Mouse (Mus musculus) spleen, postnatal 14 days (tissue): ENCODE results near the gene Cep57.
A peak's percentile ranks its signal among the peaks of the same experiment; 100 is the strongest.

Source experiments
- DNase-seq, 2 experiments: peaks; one replicate each; pipeline ENCODE4 v3.0.0; 2021 to 2022; ENCODE audit warnings: low spot score in 2 of 2

Cep57 gene

DNA sequence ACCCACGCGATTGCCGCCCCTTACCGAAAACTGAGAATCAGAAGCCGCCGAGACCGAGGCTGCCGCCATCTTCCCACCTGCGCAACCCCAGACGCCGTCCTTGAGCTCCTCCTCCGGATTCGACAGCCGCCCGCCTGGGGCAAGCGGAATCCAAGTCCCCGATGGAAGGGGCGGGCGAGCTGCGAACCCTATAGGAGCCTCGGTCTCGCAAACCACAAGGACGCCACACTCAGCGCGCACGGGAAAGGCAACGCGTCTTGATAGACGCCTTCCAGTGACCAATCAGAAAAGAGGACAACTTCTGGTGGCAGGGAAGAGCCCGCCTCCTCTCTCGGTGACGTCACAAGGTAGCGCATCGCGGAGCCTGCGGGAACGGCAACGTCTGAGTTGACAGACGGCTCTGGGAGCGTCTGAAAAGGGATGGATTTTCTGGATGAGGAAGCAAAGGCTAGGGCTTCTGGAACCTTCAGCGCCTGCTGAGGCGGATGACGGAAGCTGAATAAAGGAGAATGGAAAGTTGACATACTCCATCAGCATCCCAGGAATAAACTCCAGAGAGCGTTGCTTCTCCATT lies at the start of gene Cep57:
TSS of gene Cep57 (minus strand) at position 276 of the 574 bp plus-strand sequence.
- peak; percentile 82 to 89 for DNase-seq

DNA sequence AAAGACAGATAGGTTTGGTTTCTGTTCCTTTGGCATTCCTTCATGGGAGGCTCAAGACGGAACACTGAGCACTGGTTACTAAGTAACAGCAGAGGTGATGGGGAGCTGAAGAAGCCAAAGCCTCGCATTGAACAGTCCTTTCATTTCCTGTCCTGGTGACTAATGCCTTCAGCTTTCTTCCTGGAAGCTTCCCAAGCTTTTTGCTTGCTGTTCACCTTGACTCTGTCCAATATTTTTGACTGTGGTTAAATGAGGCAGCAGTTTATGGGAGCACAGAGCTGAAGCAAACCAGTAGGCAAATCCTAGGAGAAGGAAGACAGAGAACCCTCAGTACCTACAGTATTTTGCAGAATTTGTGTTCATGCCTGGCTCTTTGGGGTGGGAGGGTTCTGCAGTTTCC lies 48.4 kb upstream of the Cep57 start:
- DNase-seq = no peak

DNA sequence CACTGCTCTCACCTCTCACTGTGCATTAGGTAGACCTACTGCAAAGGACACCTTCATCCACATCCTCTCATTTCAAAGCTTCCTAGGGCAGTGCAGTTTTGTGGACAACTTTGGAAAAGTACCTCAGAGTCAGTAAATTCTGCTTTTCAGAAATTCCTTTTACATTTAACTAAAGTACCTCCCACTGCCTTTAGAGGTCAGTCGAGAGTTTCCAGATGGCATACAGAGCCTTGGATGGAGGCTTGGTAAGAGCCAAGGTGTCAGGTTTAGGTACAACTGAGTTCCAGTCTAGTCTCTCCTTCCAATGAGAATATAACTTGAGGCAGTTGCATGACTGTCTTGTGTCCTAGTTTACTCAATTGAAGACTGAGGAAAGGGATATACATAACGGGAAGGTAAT lies 47.5 kb upstream of the Cep57 start:
- DNase-seq = no peak

DNA sequence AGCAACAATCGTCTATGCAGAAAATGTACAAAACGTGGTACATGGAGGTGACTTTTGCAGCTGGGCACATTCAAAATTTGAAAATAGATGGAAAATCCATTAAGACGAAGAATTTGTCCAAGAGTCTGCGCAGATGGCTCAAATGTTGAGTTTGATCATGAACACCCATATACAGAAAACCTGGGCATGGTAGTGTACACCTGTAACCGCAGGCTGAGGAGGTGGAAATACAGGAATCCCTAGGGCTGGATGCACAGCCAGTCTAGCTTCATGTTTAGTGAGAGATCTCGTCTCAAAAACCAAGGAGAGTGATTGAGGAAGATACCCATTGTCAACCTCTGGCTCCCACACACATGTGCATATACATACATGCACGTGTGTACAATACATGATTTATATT lies 44.7 kb upstream of the Cep57 start:
- no peak for DNase-seq

DNA sequence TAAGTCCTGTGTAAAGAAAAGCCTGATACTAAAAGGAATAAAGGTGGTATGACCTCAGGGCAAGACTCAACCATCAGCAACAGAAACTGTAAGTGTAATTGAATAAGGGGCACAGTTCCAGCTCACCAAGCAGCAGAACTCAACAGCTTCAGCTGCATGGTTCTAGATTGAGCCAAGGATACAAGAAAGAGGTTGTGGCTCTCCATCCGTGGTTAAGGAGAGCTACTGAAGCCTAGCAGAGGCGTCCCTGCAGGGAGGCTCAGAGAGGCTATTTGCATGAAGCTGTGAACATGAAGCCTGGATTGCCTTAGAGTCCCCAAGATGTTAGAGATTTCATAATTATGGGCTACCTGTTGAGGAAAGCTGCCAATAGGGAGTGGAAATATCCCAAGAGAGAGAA lies 40.7 kb upstream of the Cep57 start:
- no peak for DNase-seq

DNA sequence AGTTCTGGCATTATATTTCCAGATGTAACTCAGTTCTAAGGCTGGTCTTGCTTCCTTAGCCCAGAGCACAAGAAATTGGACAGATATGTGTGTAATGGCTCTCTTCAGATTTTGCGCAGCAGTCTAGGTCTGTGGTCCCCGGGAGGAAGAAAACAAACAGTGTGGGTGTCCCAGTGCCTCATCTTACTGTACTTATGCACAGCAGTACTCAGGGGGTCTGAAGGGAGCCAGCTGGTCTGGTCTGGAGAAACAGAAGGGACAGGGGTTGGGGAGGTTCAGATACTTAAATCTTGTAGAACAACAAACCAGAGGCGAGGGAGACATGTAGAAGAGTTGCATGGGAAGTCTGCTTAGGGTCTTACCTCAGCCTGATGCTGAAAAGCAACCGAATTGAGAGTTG lies 29.9 kb upstream of the Cep57 start:
- no peak for DNase-seq

DNA sequence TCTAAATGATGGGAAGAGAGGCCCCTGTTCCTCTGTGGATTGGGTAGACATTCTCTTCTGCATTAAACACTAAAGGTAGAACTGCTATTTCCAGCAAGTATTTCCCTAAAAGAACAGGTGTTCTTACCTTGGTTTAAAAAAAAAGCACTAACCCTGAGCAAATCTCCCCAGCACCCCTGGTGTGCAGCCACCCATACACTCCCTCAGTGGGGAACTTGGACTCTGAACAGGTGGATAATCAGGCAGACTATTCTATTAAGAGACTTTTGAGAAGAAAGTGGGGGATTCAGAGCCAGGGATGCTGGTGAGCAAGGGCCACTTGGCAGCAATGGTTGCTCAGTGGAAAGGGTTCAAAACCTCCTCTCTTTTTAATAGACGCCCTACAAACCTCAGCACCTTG lies 29.3 kb upstream of the Cep57 start:
- DNase-seq = no peak

DNA sequence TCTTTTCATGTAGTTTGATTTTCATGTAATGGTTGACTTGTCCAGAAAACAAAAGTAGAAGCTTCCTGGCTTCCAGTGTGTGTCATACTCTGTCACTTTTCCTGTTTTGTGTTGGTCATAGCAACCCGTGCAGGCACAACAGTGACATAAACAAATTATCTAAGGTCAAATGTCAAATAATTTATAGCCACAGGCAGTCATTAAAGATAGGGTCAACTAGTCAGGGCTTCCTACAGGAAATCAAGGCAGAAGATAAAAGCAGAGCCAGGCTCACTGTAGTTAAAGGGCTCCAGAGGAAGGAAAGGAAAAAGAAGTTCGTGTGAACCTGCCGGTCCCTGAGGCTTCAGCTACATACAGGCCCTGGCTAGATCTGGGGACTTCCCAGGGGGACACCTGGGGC lies 27.0 kb upstream of the Cep57 start:
- DNase-seq = no peak

DNA sequence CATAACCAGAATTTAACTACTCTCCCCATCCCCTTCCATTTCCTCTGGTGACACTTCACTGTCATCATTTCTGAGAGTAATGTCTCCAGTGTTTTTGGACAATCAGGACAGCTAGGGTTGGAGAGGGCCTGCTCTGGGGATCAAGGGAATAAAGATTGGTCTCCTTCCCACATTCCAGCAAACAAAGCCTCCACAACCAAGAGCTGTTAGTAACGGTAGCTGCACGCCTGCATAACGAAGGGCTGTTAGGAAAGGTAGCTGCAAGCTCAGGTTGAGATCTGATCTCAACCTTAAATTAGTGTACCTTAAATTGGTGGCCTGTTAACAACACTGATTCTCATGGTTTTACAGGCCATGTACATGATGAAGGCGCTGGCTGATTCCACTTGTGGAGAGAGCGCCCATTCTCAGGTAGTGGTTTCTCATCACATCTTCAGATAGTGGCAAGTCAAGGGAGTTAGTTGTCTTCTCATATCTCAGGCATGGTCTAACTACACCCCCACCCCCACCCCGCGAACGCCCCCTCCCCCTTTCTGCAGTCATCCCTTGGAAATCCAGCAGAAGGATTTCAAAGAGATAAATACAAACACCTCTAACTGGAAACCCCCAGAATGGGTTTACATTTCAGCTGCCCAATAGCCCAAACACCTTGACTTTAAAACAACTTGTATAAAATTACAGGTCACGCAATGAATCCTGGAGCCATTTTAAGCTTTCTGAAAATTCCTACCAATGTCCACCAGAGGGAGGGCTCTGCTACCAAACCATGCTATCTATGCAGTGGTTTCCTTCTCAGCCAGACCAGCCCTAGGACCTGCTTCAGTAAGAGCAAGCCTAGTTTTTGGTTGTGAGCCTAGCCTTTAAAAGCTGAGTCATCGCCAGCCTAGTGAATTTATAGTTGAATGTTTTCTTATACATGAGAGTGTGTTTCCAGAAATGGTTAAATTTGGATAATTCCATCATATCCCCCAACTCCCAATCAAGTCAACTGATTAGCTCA lies 21.9 kb upstream of the Cep57 start:
- no peak for DNase-seq

DNA sequence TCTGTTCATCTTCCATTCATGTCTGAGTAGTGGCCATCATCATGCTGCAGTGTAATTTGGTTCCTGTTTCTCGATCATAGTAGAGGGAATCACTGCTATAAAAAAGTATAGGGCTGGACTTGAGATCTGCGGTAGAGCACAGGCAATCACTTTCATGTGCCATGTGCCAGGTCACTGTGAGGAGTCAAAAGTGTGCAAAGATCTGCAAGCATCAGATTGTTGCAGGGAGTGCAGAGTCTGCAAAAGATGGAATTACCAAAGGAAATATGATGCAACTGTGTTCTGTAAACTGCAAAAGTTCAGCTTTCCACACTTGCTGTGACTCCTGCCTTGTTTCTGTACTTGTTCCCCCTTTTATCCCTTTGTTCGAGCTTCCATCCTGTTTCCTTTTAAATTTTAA lies 20.7 kb upstream of the Cep57 start:
- no peak for DNase-seq

DNA sequence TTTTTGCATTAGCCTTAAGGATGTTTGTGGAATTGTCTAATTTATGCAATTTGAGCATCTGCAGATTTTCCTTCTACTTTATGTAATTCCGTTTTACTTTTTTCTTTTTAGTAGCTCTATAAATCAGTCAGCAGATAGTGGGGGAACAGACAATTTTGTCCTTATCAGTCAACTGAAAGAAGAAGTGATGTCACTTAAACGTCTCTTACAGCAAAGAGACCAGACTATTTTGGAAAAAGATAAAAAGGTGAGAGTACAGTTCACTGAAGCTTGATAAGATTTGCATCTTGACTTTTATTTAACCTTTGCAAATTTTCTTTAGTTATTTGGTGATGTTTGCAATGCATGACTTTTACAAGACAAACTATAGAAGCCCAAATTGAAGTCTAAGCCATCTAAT lies 9.8 kb upstream of the Cep57 start:
- DNase-seq = no peak

DNA sequence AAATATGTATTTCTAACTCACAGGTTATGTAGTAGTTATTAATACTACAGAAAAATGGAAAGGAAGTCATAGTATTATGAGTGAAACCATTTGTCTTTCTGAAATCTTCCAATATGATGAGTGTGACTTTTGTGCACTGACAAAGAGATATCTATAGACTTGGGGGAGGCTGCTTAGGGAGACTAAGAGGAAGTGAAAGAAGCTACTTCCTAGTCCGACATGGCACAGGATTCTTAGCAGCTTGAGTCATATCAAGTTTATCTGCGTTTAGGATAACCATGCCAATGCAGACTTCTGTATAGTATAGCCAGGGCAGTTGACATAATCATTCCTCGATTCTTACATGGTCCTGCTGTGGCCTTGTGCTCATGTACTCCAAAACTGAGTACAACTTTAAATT lies 8.3 kb upstream of the Cep57 start:
- DNase-seq = no peak

DNA sequence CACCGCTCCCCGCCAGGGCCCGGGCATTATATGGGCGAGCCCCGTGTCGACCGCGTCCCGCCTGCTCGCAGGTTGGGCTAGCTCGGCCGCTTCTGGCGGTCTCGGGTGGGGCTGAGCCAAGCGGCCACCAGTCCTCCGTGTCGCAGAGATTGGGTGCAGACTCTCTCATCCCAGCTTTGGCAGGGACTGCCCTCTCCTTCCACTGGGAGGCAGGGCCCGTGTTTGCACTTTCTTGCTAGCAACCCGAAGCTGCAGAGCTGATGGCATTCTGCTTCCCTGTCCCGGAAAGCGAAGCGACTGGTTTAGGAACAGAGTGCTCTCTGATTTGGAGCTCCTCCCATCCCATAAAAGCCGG lies 1.2 kb upstream of the Cep57 start:
- no peak for DNase-seq

DNA sequence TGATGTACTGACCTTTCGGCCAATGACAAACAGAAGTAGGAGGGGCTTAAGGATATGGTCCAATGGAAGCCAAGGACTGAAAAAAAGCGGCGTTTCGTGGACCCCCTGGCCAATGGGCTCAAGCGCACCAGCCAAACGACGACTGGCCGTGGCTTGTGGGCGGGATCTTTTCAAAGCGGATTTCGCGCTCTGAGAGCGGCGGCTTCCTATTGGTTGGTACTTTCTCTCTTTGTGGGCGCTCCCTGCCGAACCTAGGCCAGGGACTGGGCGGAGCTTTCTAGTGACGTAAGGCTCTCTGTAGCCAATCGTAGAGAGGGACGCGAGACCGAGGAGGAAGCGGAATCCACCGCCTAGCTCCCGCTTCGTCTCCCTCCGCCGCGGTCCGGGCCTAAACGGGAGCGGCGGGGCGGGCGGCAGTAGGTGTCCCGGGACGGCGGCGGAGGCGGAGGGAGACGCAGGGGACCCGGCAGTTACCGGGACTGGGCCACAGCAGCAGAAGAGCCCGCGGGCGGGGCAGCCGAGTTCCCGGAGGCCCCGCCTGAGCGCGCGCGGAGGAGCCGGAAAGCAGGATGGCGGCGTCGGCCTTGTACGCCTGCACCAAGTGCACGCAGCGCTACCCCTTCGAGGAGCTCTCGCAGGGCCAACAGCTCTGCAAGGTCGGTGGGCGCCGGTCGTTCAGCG lies 639 bp upstream of the Cep57 start, which contains the start of gene Fam76b:
TSS of gene Fam76b (plus strand) at position 311 of the 681 bp plus-strand sequence.
- peak; percentile 97 to 98 for DNase-seq

DNA sequence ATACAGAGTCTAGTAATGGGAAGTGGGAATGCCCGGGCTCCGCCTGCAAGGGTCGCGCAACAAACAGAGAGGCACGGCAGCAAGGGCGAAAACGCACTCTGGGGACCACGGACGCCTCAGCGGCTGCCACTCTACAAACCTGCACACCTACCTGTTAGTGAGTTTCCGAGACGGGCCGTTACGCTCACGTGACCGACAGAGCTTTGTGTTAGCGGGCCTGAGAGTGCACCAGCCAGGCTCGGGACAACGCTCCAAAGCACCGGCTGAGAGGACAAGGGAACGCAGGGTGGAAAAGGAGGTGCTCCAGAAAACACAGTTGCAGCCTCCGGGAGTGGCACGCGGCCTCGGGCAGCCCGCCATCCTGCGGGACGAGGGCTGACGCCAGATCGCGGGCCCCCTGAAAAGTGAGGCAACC lies 509 bp downstream of the Cep57 start:
- DNase-seq = peak; percentile 45 to 53

DNA sequence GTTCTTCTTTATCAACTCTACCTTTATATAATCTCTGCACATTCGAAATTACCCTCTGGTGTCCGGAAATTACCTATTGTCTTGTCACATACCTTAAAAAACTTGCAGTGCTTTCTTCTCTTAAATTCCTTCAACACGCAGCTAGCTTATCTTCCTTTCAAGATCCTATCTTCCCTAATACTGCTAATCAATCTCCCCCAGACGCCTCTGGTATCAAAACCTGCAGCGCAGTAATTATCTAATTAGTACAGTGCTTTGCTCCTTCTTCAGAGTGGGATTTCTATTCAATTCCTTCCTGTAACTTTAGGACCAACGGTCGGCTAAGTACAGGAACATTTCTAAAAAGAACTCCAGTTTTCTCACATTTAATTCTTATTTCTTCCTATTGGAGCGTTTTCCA lies 1.0 kb downstream of the Cep57 start:
- DNase-seq = no peak

DNA sequence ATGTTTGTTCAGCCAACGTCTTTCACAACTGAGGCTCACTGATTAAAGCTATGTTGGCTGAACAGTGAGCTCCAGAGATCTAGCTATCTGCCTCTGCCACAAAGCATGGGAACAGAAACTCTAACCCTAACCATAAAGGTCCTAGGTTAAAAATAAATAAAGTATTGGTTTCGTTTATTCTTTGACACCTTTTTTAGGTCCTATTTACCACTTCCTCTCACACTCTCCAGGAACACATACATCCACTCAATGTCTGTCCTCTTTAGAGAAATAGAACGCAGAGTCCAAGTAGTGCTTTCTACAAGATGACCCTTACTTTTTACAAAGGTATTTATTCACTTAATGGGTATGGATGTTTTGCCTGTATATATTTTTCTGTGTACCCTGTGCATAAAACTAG lies 6.1 kb downstream of the Cep57 start:
- DNase-seq = no peak

DNA sequence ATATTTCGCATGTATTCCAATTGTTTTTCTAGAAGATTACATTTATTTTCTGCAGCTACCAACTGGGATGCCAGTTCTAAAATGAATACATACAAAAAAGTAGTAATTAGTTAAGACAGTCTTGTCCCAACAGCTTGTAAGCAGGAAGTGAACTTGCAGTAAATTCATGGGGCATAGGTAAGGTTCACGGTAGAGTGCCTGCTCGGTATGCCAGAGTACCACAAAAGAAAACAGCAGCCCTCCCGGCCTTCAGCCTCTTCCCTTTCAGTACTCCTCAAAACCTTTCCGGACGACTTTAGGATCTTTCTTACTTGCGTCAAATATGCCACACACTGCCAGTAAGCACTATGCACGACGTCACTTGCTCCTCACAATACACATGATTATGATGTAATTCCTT lies 8.5 kb downstream of the Cep57 start:
- no peak for DNase-seq

DNA sequence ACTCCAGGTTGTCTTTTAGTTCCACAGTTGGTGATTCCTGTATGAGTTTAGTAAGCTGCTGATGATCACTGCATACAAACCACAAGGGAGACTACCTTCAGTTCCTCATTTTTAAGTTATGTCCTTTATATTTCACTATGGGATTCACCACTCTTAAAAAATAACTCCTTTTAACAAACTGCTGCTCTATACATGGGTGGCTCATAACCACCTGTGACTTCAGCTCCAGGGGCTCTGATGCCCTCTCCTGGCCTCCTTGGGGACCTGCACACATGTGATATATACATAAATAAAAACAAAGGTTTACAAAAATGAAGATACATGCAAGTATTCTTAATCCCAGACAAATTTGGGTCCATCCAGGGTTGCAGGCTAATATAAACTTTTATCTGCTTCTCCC lies 17.0 kb downstream of the Cep57 start:
- DNase-seq = no peak

DNA sequence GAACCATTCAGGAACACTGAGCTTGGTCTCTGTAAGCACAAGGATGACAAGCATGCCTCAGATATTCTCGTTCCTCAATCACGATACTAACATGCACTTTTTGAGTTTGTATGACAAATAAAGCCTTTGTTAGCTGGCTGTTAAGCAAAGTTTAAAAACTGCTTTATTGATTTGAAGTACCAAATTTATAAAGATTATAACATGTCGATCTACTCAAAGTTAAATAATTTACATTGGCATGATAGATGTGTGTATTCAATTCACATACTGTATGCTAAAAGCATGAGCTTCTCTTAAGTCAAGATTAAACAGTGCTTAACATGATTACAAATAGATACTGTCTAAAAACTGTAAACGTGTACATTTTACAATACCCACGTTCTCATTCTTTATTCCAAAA lies 19.2 kb downstream of the Cep57 start:
- DNase-seq = no peak

DNA sequence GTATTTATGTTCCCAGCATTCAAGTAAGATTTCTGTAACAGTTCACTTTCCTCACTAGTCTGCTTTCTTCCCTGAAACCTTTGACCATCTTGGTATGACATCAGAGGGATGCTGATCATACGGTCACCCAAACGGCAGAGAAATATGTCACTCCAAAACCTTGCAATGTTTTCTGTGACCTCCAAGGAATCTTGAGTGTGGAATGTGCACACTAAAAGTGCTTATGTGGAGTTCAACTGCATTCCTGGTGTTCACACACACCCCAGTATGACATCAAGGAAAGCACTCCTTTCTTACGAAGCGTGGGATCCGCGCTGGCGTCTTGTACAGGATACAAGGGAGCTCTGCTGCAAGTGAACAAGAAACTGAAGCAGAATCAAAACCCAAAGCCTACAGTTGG lies 20.1 kb downstream of the Cep57 start:
- DNase-seq = no peak

DNA sequence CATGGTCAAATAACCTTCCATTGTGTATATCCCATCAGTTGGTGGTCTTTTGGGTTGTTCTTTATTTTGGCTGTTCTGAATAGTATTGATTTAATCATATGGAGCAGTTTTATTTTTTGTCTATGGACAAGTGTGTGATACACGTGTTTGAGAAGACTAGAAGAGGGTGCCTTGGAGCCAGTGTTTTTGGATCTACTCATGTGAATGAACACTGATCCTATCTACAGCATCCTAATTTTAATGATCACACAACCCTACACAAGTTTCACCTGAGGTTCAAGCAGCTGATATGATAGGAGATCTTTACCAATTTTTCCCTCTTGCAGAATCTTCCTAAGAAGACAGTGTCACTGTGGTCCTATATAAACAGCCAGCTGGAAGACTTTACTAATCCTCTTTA lies 22.4 kb downstream of the Cep57 start:
- no peak for DNase-seq

DNA sequence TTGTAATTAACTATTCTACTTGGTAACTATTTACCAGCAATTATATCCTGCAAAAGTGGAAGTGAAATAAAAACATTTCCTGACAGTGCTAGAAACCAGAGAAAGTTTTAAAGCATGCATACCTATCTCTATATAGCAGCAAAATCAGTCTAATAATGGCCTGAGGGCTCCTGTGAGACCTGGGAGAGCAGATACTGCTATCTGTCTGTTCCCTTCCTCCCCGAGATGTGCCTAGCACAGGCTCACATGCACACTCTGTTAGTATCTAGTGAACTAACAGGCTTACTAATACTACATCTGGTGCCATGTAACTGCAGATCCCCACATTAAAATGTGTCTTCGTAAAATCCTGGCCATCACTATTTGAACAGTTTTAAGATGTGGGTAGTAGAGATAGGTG lies 32.2 kb downstream of the Cep57 start:
- no peak for DNase-seq
